Mouse (Mus musculus): ENCODE data around the gene Eif5a.
"Not testable (repeated sequence)": the region's sequence is repeated elsewhere in the genome, so short reads cannot be mapped to it uniquely, and the experiment has no call there.

Eif5a gene

GRCm38 (mm10) chr11:69922012-69922756 lies 426 bp upstream of the Eif5a start:
- no peak for DNase-seq (ENCODE audit: low spot score in 2 of 2)

DNA sequence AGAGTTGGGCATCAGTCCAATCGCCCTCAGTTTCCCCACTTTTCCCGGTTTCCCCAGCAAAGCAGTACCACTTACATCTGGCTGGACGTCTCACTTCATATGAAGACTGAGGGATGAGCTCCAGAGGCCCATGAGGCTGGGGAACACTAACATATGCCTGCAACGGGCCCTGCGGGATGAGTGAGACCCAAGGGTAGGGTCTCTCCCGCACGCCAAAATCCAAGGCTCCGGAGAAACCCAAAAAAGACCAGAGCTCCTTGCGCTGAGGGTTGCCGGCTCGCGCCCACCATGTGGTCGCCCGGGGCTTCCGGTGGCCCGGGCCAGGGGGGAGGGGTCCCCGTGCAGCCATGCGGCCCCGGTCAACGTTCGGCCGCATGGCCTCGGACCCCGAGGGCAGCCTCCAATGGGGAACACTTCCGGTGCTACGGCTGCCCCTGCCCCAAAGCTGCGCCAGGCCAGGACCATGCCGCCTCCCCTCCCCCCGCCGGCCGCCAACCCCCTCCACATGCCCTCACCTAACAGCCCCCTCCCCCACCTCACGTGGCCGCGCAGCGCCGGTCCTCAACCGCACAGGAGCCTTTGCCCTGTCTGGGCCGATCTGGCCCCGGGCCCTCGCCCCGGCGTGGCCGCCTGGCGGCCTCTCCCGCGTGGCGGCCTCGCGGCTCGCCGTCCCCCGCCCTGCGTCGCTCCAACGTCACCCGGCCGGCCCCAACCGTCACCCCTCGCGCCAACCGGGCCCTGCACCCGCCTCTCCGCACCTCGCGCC lies 1.3 kb downstream of the Eif5a start:
- DNase-seq (ENCODE audit: low spot score in 2 of 2), result peak in 1 of 2 experiments; percentile 70

GRCm38 (mm10) chr11:69919661-69920265 lies 2.0 kb downstream of the Eif5a start:
- peak; percentile 53 to 62 for DNase-seq (ENCODE audit: low spot score in 2 of 2)

DNA sequence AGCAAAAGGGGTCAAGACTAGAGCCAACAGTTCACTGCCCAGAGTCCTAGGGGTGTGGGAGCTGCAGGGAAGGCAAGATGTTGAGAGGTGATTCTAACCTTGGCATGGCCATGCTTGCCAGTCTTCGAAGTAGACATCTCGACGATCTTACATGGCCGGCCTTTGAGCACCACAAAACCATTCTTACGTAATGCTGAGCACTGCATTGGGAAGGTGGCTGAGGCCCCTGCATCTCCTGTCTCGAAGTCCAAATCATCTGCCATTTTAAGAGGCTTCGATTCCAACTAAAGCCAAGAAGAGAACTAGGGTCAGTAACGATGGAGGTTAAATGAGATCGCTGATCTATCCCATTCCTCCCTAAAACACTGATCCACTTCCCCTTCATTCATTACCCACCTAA lies 2.7 kb downstream of the Eif5a start:
- no peak for DNase-seq (ENCODE audit: low spot score in 2 of 2)

DNA sequence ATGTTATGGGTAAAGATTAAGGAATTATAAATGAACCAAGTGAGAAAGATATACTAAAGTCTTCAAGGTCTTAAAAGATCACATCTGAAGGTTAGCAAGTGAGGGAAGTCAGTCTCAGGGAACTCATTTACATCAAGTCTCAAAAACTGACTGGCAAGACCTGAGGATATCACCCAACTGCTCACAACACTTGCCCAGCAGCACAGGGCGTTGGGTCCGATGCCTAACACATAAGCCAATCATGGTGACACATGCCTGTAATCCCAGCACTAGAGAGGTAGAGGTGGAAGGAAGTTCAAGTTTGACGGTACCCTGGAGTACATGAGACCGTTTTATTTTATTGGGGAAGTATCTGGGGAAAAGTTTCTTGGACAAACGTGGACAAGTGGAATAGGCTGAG lies 3.6 kb downstream of the Eif5a start:
- DNase-seq (ENCODE audit: low spot score in 2 of 2), result no peak

GRCm38 (mm10) chr11:69917379-69917948 lies 4.3 kb downstream of the Eif5a start:
- DNase-seq (ENCODE audit: low spot score in 2 of 2), result no peak

DNA sequence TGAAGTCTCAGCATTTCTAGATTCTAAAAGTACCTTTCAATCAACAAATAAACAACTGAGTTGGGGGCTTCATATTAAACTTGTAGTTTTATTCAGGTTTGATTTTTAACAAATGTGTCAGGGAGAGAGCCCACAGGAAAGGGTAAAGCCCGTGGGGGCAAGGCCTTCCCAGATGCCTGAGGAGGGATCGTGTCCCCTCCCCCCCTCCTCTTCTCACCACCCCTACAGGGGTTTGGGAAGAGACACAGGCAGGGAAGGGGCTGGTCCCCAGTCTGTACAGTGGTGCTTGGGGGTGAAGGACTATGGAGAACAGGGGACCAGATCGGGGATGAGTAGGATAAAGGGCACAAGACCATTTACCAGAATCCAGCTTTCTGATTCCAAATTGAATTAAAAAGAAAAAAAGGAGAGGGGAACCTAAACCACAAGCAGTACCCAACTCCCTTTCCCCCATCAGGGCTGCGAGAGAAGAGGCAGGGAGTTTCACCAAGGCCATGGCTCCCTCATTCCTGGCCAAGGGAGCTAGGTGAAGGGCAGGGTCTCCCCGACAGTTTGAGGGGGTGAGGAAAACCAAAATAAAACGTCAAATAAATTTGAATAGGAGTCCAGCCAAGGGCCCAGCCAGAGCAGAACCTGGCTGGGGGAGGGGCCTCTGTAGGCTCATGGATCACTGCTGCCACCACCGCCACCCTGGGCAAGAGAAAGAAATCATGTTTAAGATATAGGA lies 4.9 kb downstream of the Eif5a start:
- not testable (repeated sequence) for DNase-seq (ENCODE audit: low spot score in 2 of 2)

- no peak for DNase-seq (ENCODE audit: low spot score in 2 of 2)
Measured at GRCm38 (mm10) chr11:69915667-69916627, 5.8 kb downstream of the Eif5a start.

- DNase-seq (ENCODE audit: low spot score in 2 of 2), result no peak
Measured at GRCm38 (mm10) chr11:69914917-69915430, 6.8 kb downstream of the Eif5a start.

DNA sequence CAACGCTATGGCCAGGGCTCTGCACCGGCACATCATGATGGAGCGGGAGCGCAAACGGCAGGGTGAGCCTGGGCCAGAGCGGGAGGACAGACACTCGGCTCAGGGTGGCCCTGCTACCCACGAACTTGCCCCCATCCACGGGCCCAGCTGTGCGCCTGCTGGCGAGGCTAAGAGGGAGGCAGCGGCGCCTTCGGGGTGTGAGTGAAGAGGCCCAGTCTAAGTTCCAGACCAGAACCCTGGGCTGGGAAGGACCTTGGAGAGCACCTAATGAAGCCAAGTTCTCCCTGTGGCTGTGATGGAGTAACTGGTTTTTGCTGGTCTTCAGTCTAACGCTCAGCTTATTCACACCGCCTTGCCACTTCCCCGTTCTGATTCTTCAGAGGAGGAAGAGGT lies 7.4 kb downstream of the Eif5a start:
- DNase-seq (ENCODE audit: low spot score in 2 of 2), result no peak

DNA sequence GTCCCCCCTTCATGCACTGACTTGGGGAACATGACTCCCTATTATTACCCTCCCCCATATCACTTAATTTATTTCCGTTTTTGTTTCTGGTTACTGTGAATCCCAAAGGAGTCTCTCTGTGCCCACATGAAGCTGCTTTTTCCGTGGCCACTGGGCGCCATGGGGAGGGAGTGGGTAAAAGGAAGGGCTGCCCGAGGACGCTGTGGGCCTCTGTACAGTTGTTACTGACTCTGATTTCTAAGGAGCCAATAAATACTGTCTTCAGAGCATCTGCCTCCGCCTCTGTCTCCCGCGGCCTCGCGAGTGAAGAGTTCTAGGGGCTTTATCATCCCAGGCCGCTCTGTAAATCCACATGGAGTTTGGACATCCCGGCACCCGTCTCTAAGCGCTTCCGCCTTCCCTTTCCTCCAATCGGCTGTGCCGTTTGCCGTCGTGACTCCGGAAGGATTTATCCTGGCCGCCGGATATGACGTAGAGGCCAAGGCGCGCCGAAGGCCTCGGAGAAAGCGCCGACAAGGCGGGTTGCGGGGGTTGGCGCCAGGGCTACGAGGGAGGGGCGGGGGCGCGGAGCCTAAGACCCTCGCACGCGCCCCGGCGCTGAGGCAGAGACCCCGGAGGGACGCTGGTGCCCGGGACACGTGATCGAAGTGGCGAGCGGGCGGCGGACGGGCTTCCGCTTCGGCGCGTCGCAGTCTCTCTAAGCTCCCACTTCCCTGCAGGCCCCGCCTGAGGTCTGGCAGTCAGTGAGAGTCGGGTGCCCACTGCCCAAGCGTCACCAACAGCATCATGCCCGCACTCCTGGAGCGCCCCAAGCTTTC lies 8.0 kb downstream of the Eif5a start, which contains the start of gene Gps2:
Gene Gps2, plus strand, starts transcription at position 335 of the 818 bp plus-strand sequence.
- peak; percentile 96 for DNase-seq (ENCODE audit: low spot score in 2 of 2)

DNA sequence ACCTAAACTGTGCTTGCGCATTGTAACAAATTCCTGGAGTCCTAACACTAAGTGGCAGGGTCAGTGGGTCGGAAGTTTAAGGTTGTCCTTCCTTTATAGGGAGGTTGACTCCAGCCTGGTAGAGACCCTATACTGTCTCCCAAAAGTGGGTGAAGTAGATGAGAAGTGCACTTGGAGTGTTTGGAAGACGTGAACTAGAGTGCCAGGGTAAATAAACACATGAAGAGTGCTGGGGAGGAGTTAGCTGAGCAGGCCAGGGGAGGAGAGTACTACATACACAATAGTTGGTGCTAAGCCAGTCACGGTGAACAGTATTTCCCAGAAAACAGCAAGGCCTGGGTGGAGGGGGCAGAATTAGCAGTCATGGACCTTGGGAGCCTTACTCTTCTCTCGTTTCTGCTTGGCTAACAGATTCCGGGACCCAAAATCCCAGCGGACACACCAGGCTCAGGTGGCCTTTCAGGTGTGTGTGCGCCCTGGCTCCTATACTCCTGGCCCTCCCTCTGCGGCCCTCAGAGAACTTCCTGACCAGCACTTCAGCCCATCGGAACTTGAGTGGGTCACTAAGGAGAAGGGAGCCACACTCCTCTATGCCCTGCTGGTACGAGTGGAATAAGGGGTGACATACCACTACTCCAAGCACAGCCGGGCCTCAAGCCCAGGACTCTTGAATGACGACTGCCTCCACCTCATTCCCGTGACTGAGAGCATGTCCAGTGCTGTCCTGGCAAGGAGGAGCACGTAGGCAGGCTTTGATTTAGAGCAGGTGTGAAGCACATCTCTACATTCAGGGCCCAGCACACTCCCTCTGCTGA lies 8.8 kb downstream of the Eif5a start:
- DNase-seq (ENCODE audit: low spot score in 2 of 2), result no peak

DNA sequence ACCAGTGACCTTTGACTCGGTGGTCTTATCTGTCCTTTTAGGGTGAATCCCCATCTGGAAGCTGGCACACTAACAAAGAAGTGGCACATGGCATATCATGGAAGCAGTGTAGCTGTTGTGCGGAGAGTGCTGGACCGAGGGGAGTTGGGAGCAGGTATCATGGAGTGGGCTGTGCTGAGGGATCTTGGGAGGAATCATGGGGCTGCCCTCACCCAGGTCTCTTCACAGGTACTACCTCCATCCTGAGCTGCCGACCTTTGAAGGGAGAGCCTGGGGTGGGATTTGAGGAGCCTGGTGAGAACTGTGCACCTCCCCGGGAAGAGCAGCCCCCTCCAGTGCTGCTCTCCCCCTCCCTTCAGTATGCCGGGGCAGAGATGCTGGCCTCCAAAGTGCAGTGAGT lies 10.1 kb downstream of the Eif5a start:
- no peak for DNase-seq (ENCODE audit: low spot score in 2 of 2)

- no peak for DNase-seq (ENCODE audit: low spot score in 2 of 2)
Measured at GRCm38 (mm10) chr11:69910781-69911560, 10.8 kb downstream of the Eif5a start.

DNA sequence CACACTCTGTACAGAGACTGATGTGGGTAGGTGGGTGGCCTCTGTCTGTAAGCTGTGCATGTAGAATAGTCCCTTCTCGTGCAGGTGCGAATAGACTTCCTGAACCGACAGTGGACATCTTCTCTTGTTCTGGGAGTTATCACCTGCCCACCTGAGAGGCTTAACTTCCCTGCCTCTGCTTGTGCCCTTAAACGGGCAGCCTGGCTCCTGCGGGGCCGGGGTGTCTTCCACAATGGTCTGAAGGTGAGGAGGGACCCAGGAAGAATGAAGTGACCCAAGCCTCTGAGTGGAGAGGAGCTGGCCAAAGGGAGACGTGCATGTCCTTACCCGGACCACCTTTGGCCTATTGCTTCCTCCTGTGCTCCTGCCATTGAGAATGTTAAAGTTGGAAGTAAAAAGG lies 11.6 kb downstream of the Eif5a start:
- no peak for DNase-seq (ENCODE audit: low spot score in 2 of 2)

DNA sequence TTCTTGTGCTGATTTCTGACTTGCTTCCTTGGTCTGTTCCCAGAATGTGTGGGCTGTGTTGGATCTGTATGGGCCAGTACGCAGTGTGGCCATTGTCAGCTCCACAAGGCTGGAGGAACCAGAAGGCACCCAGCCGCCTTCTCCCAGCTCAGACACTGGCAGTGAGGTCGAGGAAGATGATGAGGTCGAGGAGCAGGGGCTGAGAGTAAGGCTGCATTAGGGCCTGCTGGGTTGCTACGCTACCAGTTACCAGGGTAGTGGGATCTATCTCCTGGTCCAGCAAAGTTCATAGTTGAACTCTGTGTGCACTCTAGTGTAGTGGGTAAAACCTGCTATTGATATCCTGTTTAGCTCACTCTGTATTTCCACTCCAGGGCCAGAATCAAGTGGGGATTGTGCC lies 12.6 kb downstream of the Eif5a start:
- DNase-seq (ENCODE audit: low spot score in 2 of 2), result no peak

GRCm38 (mm10) chr11:69908645-69909044 lies 13.1 kb downstream of the Eif5a start:
- no peak for DNase-seq (ENCODE audit: low spot score in 2 of 2)

DNA sequence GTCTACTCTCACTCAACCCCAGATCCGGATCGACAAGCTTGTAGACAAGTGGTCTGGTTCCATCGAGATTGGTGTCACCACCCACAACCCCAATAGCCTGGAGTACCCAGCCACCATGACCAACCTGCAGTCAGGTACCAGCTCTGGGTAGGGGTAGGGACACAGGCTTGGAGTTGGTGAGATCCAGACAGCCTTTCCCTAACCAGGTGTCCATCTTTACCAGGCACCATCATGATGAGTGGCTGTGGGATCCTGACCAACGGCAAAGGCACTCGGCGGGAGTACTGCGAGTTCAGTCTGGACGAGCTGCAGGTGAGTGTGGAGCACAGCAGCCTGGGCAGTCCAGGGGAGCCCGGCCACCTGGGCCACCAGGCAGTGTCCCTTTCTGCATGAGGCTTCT lies 17.4 kb downstream of the Eif5a start:
- no peak for DNase-seq (ENCODE audit: low spot score in 2 of 2)
